Mouse (Mus musculus) spleen, postnatal 14 days (tissue): ENCODE data around the gene Trim13.
"Not testable (repeated sequence)": the region's sequence is repeated elsewhere in the genome, so short reads cannot be mapped to it uniquely, and the experiment has no call there.

Experiments used
- DNase-seq, 2 experiments: peaks; one replicate each; pipeline ENCODE4 v3.0.0; 2021 to 2022; ENCODE audit warnings: low spot score in 2 of 2

Trim13 gene

DNA sequence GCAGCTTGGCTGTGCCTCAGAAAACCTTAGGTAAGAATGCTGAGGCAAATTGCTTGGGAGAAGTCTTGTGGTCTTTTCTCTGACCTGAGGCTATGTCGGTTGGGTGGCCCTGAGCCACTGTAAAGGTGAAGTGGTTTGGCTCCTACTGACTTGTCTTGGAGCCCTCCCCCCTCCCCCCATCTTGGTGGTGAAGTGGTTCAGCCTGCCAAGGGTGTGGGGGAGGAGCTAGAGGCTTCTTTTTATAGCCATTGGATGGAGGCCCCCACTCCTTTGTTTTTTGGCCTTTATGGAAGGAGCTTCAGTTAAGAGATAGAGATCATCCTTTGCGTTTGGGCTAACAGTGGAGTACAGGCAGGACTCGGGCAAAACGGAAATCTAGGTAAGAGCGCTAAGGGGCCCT lies at the start of gene Trim13:
Gene Trim13, plus strand, starts transcription at position 280 of the 400 bp plus-strand sequence.
- no peak for DNase-seq

DNA sequence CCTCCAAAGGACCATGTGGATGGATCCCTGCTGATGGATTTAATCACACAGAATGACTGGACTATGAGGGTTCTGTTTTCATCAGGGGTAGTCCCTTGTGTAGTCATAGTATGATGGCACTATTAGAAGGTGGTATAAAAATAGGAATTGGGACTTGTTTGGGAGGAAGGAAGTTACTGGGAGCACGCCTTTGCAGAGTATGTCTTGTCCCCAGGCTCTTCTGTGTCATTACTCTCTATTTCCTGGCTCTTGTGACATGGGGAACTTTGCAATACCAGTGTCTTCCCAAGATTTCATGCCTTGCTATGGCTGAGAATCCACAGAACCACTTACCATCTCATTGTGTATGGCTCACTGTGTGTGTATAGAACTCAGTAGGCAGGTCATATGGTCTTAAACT lies 49.4 kb upstream of the Trim13 start:
- DNase-seq = no peak

DNA sequence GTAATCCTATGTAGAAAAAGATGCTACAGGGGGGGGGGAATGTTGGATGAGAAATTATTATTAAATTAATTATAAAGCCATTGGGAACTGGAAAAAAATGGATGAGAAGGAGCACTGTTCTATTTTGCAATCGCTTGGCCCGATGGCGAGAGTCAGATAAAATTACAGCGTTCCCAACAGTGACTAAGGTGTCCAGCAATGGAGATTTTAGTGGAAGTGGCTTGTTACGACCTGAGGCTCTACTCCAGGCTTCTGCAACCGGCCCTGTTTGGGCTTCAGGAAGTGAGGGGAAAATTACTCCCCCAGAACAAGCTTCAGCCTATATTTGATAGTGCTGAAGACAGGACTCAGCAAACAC lies 42.1 kb upstream of the Trim13 start:
- DNase-seq = no peak

DNA sequence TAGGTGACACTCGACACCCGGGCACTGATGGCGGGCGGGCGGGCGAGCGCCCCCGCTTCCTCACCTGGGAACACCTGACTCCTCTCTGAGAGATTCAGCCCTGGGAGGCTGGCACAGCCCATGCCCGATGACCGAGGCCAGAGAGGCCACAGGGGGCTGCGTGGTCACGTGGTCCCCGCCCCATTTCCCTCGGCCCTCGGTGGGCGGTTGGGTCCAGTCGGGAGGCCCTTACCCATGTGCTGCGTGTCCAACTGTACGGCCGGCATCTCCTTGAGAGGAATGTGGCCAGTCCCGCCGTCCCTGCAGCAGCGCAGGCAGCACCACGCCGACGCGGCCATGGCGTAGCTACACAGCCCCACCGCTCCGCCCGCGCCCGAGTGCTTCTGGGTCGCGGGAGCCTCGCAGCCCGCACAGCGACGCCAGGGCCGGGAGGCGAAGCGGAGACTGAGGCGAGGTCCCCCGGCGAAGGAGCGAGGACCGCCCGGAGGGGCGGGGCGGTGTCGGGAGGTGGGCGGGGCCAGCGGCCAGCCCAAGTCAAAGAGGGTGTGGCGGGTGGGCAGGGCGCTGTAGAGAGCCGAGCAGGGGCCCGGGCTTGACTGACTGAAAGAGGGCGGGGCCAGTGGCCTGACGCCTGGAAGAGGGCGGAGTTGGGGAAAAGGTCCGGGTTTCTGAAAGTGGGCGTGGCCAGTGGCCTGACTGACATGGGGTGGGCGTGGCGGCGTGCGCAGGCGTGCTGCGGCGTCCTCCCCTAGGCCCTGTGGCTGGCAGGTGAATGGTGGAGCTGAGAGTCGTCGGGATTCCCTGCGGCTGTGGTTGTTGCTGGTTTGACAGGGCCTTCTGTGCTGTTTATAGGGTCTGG lies 41.5 kb upstream of the Trim13 start, which contains the start of gene Spryd7:
Gene Spryd7, minus strand, starts transcription at position 598 of the 859 bp plus-strand sequence.
- DNase-seq = peak; percentile 94 to 95

DNA sequence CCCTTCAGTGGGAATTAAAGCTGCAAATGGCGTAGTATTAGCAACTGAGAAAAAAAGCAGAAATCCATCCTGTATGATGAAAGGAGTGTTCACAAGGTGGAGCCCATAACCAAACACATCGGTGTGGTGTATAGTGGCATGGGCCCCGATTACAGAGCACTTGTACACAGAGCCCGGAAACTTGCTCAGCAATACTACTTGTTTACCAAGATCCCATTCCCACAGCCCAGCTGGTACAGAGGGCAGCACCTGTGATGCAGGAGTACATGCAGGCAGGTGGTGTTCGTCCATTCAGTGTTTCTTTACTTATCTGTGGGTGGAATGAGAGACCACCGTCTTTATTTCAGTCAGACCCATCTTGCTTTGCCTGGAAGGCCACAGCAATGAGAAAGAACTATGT lies 39.1 kb upstream of the Trim13 start:
- DNase-seq = no peak

DNA sequence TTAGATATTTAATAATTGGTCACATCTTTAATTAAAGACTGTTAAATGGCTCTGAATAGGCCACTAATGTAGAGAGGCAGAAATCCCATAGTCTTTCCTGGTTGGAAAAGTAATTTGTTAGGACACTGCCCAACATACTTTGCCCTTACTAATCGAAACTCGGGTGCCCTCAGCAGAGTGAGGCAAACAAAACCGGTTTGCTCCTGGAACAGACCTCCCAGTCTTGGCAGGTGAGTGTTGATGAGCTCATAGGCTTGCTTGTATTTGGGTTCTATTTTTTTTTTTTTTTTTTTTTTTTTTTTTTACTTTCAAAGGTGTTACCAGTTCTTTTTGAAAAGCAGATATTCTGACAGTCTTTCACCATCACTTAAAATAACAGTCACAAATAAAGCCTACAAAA lies 38.2 kb upstream of the Trim13 start:
- DNase-seq = no peak

DNA sequence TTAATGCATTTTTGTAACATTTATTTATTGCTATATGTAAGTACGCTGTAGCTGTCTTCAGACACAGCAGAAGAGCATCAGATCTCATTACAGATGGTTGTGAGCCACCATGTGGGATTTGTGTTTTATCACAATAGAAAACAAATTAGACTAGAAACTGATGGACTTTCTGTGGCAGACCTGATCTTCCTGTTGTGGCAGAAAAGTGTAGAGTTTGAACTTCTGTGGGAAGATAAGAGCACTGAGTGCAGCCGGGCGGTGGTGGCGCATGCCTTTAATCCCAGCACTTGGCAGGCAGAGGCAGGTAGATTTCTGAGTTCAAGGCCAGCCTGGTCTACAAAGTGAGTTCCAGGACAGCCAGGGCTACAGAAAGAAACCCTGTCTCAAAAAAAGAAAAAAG lies 31.8 kb upstream of the Trim13 start:
- DNase-seq = not testable (repeated sequence)

DNA sequence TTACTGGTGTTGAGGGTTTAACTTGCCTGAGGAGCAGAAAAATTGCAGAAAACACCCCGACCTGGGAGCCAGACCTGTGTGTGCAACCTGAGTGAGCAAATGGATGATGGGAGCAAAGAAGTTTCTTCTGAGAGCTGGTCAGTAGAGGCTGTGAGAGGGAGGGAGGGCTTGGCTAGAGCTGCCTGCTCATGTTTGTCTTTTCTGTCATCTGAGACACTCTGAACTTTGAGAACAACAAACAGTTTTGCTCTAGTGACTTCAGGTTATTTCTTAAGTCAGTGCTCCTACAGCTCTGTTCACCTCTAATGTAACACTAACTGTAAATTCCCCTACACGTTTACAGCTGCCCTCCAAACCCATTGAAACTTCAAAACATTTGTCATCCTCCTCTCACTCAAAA lies 28.7 kb upstream of the Trim13 start:
- DNase-seq = no peak

DNA sequence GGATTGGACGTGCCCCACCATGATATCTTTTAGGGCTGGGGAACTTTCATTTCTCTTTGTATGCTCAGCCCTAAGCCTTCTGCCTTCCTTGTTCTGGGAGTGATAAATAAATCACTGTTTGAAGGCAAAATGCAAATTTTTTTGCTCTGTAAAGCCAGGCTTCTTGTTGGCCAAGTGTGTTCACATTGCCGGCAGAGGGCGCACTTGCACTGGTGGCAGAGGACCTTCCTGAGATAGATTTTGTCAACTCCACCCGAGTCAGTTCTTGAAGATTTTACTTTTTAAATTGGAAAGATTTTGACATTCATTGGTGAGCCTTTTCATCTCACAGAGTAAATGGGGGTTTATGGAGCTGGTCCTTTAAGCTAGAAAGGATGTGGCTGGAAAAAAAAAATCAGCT lies 26.7 kb upstream of the Trim13 start:
- DNase-seq = peak; percentile 63 to 84

DNA sequence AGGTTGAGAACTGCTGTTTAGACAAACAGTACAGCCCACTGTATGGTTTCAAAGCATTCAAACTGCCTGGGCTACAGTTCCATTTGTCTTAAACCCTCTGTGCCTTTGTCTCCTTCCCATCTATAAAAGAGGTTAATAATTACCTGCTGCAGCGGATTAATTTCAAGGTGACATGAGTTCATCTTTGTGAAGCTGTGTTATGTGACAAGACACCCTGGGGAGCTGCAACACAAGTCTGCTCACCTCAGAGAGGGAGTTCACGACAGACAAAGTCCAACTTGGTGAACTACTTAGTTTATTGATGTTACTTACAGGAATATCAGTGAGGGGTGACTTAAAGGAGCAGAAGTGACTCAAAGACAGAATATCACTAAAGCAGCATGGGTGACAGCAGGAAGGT lies 25.9 kb upstream of the Trim13 start:
- no peak for DNase-seq

DNA sequence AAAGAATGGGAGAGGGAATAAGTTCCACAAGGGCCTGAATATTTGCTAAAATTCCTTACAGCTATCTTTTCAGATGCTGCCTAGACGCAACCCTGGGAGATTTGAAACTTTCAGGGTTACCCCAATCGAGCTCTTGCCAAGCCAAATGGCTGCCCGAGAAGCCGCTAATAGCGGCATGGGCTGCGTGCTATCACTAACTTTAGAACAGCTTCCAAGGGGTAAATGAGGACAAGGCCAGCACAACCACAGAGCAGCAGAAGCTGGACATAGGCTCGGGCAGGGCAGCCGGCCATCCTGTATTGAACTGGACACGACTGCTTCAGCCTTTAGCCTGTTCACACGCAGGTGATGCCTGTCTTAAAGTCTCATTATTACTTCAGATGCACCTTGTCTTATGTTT lies 23.0 kb upstream of the Trim13 start:
- no peak for DNase-seq

DNA sequence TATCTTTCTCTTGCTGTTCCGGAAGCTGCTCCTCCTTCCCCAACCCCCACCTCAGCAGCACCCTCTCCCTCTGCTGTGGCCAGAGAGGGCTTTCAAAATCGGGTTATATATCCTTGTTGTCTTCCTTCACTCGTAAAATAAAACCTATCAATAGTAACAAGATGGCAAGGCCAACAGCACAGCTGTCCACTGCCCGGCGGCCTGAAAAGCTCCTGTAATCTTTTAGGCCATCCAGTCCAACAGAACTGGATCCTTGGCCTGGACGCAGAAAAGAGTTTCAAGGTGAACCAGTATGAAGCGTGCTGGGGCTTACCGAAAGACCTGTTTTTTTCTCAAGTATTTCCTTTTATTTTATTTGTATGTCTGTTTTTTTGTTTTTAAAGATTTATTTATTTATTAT lies 22.1 kb upstream of the Trim13 start:
- no peak for DNase-seq

DNA sequence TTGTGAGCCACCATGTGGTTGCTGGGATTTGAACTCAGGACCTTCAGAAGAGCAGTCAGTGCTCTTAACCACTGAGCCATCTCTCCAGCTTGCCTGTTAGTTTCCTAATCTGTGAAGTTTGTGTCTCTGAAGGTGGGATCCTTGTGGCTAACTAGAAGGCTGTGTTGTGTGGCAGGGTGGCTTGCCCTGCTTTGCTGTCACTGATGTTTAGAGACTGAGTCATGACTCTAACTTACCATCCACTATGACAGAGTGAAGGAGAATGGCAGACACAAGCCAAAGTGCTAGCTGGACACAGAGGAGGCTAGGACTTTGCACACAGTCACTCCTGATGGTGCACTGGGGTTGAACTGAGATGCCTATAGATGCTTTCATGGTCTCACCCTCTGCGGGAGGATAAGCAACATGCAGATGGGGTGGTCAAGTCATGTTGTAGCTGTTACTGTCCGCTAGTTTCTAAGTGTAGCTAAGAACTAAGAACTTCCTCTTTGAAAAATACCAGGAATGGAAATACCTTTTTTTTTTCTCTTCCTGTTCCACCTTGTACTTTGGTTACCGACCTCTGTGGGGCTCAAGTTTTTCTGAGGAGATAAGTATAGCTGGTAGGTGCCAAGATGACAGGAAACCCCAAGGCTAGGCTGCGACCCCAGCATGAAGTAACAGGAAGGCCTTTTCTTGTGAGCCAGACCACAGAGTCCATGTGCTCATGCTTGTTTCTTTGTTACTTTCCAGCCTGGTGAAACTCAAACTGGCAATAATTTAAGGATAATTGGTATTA lies 8.6 kb upstream of the Trim13 start:
- no peak for DNase-seq

DNA sequence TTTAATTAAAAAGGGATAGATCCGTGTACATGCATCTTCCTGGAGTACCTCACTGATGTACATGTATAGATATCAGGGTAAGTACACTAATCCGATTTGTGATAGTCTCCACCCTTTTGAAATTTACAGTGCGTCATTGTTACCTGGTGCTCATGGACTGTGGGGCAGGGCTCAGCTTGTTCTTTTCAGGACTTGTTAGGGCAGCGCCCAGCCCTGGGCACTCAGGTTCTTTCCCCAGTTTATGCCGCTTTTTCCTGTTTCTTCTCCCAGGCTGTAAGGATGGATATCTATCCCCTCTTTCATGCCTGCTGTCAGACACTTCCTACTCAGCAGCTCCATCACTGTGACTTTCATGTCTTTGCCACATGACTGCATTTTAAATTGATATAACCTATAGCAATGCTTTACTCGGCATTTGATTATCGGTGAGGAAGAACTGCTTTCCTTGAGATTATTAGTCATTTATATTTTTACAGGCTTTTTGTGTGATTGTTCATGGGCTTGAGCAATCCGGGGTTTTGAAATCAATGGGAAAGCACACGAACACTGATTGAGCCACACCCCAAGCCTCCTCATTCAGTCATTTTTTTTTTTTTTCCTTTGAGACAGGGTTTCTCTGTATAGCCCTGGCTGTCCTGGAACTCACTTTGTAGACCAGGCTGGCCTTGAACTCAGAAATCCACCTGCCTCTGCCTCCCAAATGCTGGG lies 1.2 kb upstream of the Trim13 start:
- no peak for DNase-seq

DNA sequence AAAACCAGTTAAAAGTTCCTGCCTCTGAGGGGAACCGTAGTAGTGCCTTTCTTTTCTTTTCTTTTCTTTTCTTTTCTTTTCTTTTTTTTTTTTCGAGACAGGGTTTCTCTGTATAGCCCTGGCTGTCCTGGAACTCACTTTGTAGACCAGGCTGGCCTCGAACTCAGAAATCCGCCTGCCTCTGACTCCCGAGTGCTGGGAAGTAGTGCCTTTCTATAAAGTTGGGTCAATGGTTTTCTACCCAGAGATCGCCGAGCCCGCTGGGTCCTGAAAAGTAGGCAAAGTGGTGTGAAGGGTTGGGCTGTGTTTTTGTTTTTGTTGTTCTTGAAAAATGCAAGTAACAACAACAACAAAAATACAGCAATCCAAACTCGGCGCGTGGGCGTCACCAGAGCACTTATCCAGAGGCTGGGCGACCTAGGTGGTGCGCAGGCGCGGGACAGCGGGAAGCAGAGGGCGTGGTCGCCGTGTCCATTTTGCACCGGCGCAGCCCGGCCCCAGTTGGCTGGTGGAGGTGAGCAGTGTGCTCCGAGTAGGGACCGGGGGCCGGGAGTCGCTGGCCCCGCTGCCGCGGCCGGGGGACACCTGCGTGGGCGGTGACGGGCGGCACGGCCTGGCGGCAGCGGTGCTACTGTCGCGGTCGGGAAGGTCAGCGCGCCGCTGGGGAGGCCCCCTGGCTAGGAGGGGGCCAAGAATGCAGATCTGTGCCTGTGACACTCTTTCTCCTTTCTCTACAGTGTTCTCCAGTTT lies 1.2 kb downstream of the Trim13 start:
- DNase-seq = peak; percentile 83 to 86

DNA sequence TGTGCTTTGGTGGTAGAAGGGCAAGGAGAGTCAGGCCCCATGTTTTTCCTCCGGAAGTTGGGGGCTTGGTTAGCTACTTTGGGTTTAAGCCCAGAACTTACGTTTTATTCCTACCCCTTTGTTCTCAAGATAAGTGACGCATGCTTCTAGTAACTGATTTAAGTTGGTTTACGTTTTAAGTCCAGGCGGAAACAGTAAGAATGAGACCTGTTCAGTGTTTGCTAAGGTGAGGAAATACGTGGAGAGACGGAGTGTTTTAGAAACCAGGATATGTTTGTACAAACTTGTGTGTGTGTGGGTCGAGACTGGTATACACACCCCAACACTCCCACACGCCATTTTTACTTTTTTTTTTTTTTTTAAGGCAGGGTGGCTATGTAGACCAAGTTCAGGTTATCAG lies 3.3 kb downstream of the Trim13 start:
- DNase-seq = no peak

DNA sequence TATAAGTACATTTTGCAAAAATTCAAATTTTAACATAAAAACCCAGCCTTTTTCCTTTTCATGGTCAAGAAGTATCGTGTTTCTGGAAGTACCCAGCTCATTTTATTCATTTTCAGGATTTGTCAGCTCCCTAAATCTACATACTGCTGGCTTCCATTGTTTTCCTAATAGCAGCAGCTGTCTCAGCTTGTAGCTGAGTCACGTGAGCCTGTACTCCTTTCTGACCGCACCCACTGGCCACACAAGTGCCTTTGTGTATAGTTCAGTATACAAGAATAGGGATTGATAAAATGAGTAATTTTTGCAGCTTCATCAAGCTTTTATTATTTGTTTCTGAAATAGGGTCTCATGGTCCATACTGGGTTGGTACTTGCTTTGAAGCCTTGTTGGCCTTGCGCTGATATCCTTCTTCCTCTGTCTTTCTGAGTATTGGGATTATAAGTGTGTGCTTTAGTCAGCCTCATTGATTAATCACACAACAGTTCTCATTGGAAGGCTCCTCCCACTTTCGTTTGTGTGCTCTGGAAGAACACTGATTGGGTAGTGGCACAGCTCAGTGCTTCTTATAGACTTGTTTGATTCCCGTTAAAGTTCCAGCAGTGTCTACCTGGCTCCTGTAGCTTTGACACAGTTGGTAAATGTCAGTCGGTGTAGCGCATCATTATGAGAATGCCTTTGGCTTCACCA lies 5.2 kb downstream of the Trim13 start:
- DNase-seq = no peak

DNA sequence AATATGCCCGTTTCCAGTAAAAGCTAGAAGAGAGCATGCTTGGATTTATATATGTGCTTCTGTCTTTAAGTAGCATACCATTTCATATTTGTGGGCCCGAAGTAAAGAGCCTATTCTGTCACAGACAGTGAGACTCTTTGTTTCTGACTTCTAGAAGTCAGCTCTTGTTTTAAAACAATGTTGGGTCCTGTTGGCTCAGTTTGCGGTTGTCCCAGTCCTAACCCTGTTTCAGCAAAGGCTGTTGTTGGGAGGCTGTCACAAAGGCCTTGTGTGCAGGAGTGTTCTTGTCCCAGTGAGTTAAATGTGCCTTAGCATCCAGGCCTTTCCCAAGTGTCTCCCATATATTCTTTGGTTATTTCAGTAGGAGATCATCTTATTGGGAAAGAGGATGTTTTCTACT lies 6.0 kb downstream of the Trim13 start:
- no peak for DNase-seq

DNA sequence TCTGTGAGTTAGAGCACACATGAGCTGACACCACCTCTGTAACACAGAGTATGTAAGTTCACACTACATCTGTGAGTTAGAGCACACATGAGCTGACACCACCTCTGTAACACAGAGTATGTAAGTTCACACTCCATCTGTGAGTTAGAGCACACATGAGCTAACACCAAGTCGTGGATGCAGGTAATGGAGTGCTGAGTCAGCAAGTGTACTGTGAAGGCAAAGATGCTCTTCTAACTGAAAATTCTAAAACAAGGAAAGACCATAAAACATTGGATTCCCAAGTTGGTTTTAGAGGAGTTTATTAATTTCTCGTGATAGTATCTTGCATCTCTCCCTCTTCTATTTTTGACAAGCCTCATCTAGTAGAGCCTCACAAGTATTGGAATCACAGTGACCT lies 8.0 kb downstream of the Trim13 start:
- DNase-seq = not testable (repeated sequence)

DNA sequence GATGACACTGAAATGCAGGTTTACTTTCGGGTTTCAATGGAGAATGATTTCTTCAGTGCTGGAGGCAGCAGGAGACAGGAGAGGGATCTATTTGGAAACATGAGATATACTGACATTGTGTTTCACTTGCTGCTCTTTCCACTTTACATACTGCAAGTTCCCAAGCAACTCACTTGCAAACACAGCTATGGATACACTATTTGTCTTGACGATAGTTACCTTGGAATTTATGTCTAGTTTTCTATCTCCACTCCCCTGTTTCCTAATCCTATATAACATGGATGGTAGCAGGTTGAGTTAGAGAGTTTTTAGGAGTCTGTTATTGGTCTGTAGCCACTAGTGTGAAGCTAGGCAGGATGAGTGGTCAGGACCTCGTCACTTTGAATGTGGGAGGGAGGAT lies 9.1 kb downstream of the Trim13 start, which contains the start of gene Kcnrg:
Gene Kcnrg, plus strand, starts transcription at position 301 of the 400 bp plus-strand sequence.
- no peak for DNase-seq

DNA sequence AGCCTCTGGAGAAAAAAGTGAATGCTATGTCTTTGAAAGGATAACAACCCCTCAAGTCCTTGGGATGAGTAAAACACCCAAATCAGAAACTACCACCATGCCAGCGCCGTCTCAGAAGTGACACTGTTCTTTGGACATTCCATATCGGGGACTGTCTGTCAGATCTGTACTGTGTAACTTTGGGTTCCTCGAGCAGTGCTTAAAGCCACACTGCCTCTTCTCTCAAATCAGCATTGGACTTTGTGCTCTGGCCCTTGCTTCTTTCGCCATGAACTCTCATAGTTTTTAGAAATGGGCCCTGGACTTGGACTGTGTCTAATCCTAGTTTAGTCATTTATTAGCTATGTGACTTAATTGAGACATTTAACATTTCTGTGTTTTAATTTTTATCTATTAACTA lies 13.7 kb downstream of the Trim13 start:
- DNase-seq = no peak
